Mouse (Mus musculus) cerebellum, postnatal 14 days (tissue): ENCODE data around the gene Usp46.

ENCODE experiments used
- DNase-seq, 2 experiments: peaks; one replicate each; pipeline ENCODE4 v3.0.0; 2021; ENCODE audit warnings: mixed read lengths in 2 of 2

Gene Usp46

GRCm38 (mm10) chr5:73950809-73951648, 117.2 kb downstream of the Usp46 start:
- no peak for DNase-seq
